Mouse (Mus musculus) mouse embryonic stem cell (cell line): ENCODE measurements at regions not wholly inside any gene's neighbourhood (a gene's known extent, or its start where the extent isn't known, plus 50 kb on each side); places are given as distances from the start of the nearest gene placed in this dataset.
"Not testable (repeated sequence)": the region's sequence is repeated elsewhere in the genome, so short reads cannot be mapped to it uniquely, and the experiment has no call there.

Experiments
- in situ Hi-C, 2 experiments: fragments of 300-500 bp; cut with MboI; formaldehyde crosslinking; loops; 1 replicate in 1 of 2; 3 replicates in 1 of 2; pipeline ENCODE4 v1.14.3; 2019 to 2020; ENCODE audit warnings: low sequenced_read_pairs in 2 of 2, low pct_unique_long_range_greater_than_20kb in 1 of 2, mixed read lengths in 1 of 2; ENCODE audit not compliant: unreplicated experiment in 1 of 2

GRCm38 (mm10) chr5:64691406-64692100, 111.6 kb upstream of the Klf3 start:
- in situ Hi-C loops: no loop called here

- in situ Hi-C loops: no loop called here
Measured at GRCm38 (mm10) chr5:64692335-64692734, 110.9 kb upstream of the Klf3 start.

- in situ Hi-C loops: no loop called here
Measured at GRCm38 (mm10) chr5:64693616-64694015, 109.6 kb upstream of the Klf3 start.

GRCm38 (mm10) chr5:64694606-64695005, 108.6 kb upstream of the Klf3 start:
- in situ Hi-C loops: no loop called here

- in situ Hi-C loops: no loop called here
Measured at GRCm38 (mm10) chr5:64696099-64696498, 107.1 kb upstream of the Klf3 start.

GRCm38 (mm10) chr5:64697466-64697865, 105.7 kb upstream of the Klf3 start:
- in situ Hi-C loops: no loop called here

GRCm38 (mm10) chr5:64698458-64699116, 104.6 kb upstream of the Klf3 start:
- in situ Hi-C loops: no loop called here

GRCm38 (mm10) chr5:64700030-64700429, 103.2 kb upstream of the Klf3 start:
- in situ Hi-C loops: no loop called here

- in situ Hi-C loops: no loop called here
Measured at GRCm38 (mm10) chr5:64701219-64701779, 101.9 kb upstream of the Klf3 start.

- in situ Hi-C loops: no loop called here
Measured at GRCm38 (mm10) chr5:64701780-64702231, 101.4 kb upstream of the Klf3 start.

- in situ Hi-C loops: not testable (repeated sequence)
Measured at GRCm38 (mm10) chr5:64702404-64702803, 100.8 kb upstream of the Klf3 start.

- in situ Hi-C loops: no loop called here
Measured at GRCm38 (mm10) chr5:64703091-64703872, 99.9 kb upstream of the Klf3 start.

- in situ Hi-C loops: no loop called here
Measured at GRCm38 (mm10) chr5:64704144-64704543, 99.0 kb upstream of the Klf3 start.

GRCm38 (mm10) chr5:64706586-64706985, 96.6 kb upstream of the Klf3 start:
- in situ Hi-C loops: no loop called here

GRCm38 (mm10) chr5:64709146-64709545, 94.0 kb upstream of the Klf3 start:
- in situ Hi-C loops: no loop called here

GRCm38 (mm10) chr5:64710236-64710635, 93.0 kb upstream of the Klf3 start:
- in situ Hi-C loops: no loop called here

- in situ Hi-C loops: no loop called here
Measured at GRCm38 (mm10) chr5:64710968-64711367, 92.2 kb upstream of the Klf3 start.

- in situ Hi-C loops: no loop called here
Measured at GRCm38 (mm10) chr5:64714221-64714653, 89.0 kb upstream of the Klf3 start.

- in situ Hi-C loops: no loop called here
Measured at GRCm38 (mm10) chr5:64714710-64715109, 88.5 kb upstream of the Klf3 start.
